Mouse (Mus musculus): Measurements from ENCODE around the gene Dcaf4.

DNA sequence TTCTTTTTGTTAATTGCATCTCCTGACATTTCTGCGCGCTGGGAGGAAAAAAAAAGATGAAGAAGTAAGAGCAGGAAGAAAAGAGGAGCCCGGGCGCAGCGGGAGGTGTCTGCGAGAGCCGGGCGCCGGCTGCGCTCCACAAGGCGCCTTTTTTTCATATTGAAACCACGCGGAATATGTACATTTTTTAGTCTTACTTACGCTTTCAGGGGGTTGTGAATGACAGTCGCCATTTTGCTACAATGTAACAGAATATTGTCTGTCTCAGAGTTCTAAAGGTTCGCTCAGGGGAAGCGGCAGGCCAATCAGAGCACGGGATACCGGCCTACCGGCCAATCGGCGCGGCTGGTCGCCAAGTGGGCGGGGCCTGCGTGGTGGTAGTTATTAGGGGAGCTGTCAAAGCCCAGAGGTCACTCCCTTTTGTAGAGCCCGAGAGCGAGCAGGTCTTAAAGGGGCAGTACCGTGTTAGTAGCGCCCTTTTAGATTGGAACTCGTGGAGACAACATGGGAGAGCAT lies 32.7 kb upstream of the Dcaf4 start, which contains the start of gene Dpf3:
- TF ChIP-seq HCFC1 (IDR thresholded peaks at IDR 0.05; ENCODE audit: borderline replicate concordance, insufficient read depth, low read length) (no peak), ZC3H11A (IDR thresholded peaks at IDR 0.05; ENCODE audit: borderline replicate concordance, low read depth, low read length) (no peak), CHD2 (IDR thresholded peaks at IDR 0.05; ENCODE audit: low read depth, low read length) (no peak), MAFK (IDR thresholded peaks at IDR 0.05; ENCODE audit: insufficient read depth, low read depth, low read length) (no peak), ZNF384 (IDR thresholded peaks at IDR 0.05; ENCODE audit: low read depth, low read length) (no peak)
